Mouse (Mus musculus) liver, embryonic 13.5 days (tissue): ENCODE data around the gene Tmem8b. TPM values are rescaled to one million over a fixed set of nuclear protein-coding genes. Genes with fewer than 3 reads are reported as not detected.

Source experiments
- ATAC-seq: fragments of 200-750 bp; cut with Nextera tagmentation; 2 replicates; pipeline ENCODE4 v1.8.0; 2017; ENCODE audit warnings: low read depth, mild to moderate bottlenecking, moderate number of reproducible peaks, moderate library complexity
- DNase-seq: peaks from one replicate; pipeline ENCODE4 v3.0.0; 2022
- H3K27ac ChIP-seq: fragments of 300-500 bp; sonication (generic); 2 replicates; pipeline ENCODE4 v1.5.1; 2015; ENCODE audit warnings: moderate library complexity, mild to moderate bottlenecking, inconsistent platforms
- H3K27me3 ChIP-seq: fragments of 300-500 bp; sonication (generic); 2 replicates; pipeline ENCODE4 v1.6.1; 2015; ENCODE audit warnings: mild to moderate bottlenecking, inconsistent platforms
- H3K36me3 ChIP-seq: fragments of 300-500 bp; sonication (generic); 2 replicates; pipeline ENCODE4 v1.6.1; 2015; ENCODE audit warnings: mild to moderate bottlenecking, inconsistent platforms
- H3K4me1 ChIP-seq: fragments of 300-500 bp; sonication (generic); replicated peaks from 2 replicates; pipeline ENCODE4 v1.6.1; 2015; ENCODE audit warnings: inconsistent platforms
- H3K4me2 ChIP-seq: fragments of 300-500 bp; sonication (generic); 2 replicates; pipeline ENCODE4 v1.6.1; 2015; ENCODE audit warnings: inconsistent platforms, mild to moderate bottlenecking, moderate library complexity
- H3K4me3 ChIP-seq: fragments of 300-500 bp; sonication (generic); replicated peaks from 2 replicates; pipeline ENCODE4 v1.5.1; 2015; ENCODE audit warnings: mild to moderate bottlenecking, inconsistent platforms
- H3K9ac ChIP-seq: fragments of 300-500 bp; sonication (generic); 2 replicates; pipeline ENCODE4 v1.6.1; 2015; ENCODE audit warnings: mild to moderate bottlenecking, inconsistent platforms
- H3K9me3 ChIP-seq: fragments of 300-500 bp; sonication (generic); replicated peaks from 2 replicates; pipeline ENCODE4 v1.6.1; 2016; ENCODE audit warnings: inconsistent platforms
- WGBS: fragments of 180-500 bp; shearing (Covaris S2); methylation state at CpG from one replicate; pipeline ENCODE4 v1.1.7; 2015; ENCODE audit not compliant: insufficient replicate concordance; 5-methylcytosine and 5-hydroxymethylcytosine counted together
- microRNA-seq: library from miRNA; unstranded; fragments of <30 nt; microRNA quantifications from one replicate; pipeline ENCODE4, GENCODE M21; 2016
- polyA plus RNA-seq: library from polyadenylated mRNA; unstranded; fragments of >200 nt; fragmentation: Nextera tagmentation; extraction: Ambion mirVana; gene quantifications from 2 replicates; pipeline ENCODE4 v1.2.1, GENCODE M21; 2015

The Tmem8b gene
- polyA plus RNA-seq, 1 experiment from 2014 or later = 0.23 TPM

DNA sequence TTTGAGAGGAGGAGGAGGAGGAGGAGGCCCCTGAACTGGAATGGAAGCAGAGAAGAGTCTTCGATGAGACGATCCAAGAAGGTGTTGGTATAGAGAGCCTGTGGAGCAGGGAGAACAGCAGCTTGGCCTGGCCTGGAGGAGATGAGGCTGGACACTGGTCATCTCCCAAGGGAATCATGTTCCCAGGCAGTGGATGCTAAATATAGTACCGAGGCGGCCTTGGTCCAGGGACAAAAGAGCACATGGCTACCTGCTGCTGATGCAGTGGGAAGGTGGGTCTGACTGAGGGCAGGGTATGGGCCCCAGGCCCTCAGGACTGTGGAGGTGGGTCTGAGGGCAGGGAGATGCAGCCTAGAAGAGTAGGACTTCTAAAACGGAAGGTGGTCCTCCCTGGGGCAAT, 64.4 kb downstream of the Tmem8b start:
- ATAC-seq (no peak), DNase-seq (no peak)
- Histone ChIP-seq H3K4me3 (no peak overlapping the region), H3K27ac (no peak overlapping the region), H3K4me2 (no peak overlapping the region), H3K9me3 (no peaks in the 10 kb centered on the region), H3K9ac (no peak overlapping the region), H3K27me3 (no peaks in the 10 kb centered on the region), H3K4me1 (peaks cover 30% of the 10 kb centered on the region), H3K36me3 (no peaks in the 10 kb centered on the region)
- WGBS = 68% methylated on average over 5 of the region's 5 CpGs

DNA sequence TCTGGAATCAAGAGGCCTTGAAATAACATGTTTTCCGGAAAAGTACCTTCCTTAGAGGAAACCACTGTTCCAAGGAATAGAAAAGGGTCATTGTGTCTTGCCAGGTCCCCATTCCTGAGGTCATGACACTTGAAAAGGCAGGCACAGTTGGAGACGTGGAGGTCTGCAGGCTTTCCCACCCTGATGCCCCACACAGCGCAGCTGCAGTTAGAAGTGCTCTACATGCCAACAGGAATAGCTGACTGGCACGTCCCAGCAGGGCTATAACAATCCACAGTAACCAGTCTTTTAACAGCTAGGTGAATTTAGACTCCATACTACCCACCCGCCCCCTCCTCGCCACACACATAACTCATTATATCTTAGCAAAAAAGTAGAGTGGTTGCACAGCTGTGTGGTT, 68.4 kb downstream of the Tmem8b start:
- no peaks in the 10 kb centered on the region for H3K4me1 ChIP-seq
- no peak for ATAC-seq
- H3K4me3 ChIP-seq = no peak overlapping the region
- H3K27ac ChIP-seq = no peak overlapping the region
- 63% methylated on average over 6 of the region's 6 CpGs for WGBS
- H3K9me3 ChIP-seq = no peaks in the 10 kb centered on the region
- H3K36me3 ChIP-seq = no peaks in the 10 kb centered on the region
- H3K9ac ChIP-seq = no peak overlapping the region
- no peak overlapping the region for H3K4me2 ChIP-seq
- H3K27me3 ChIP-seq = no peaks in the 10 kb centered on the region
- DNase-seq = no peak

DNA sequence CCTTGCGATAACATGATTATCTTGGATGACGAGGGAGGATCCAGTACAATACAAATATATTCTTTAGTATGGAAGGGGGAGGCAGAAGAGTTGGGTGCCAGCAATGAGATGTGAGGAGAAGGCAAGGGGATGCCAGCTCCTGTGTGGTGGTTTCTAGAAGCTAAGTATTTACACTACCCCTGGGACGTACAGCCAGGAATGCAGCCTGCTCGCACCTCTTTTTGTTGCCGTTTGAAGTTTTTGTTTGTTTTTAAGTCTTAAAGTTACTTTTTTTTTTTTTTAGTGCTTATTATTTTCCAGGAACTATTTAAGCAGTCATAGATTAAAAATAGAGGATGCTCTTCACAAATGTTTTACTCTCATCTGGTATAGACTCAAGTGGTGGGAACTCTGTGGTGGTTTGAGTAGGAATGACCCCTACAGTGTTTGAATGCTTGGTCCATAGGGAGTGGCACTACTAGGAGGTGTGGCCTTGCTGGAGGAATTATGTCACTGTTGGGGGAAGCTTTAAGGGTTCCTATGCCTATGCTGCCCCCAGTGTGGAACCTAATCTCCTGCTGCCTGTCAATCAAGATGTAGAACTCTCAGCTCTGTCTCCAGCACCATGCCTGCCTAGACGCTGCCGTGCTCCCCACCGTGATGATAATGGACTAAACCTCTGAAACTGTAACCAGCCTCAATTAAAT, 70.4 kb downstream of the Tmem8b start:
- no peak overlapping the region for H3K4me3 ChIP-seq
- no peaks in the 10 kb centered on the region for H3K4me1 ChIP-seq
- H3K36me3 ChIP-seq = no peaks in the 10 kb centered on the region
- H3K9ac ChIP-seq = no peak overlapping the region
- H3K9me3 ChIP-seq = no peaks in the 10 kb centered on the region
- WGBS = 56% methylated on average over 8 of the region's 8 CpGs
- ATAC-seq = no peak
- DNase-seq = no peak
- H3K27ac ChIP-seq = no peak overlapping the region
- H3K4me2 ChIP-seq = no peak overlapping the region
- no peaks in the 10 kb centered on the region for H3K27me3 ChIP-seq

DNA sequence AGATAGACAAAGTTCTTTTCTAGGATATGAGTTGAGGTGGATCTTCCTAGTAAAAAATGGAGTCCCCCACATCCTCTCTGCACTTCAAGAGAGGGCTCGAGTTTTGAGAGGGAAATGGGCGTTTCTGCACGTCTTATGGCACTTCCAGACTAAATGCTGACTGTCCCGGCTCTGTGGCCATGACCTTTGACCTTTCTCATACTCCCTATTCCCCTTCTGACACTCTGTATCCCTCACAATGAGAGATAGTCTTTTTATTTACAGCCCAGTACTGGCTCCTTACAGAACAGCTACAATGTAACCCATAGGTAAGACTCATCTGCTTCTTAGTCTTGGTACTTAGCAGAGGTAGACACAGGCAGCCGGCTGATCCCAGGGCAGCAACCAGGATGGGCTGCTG, 72.8 kb downstream of the Tmem8b start:
- DNase-seq (no peak), ATAC-seq (no peak)
- no peak overlapping the region for H3K4me3 ChIP-seq
- no peak overlapping the region for H3K4me2 ChIP-seq
- WGBS = 37% methylated on average over 5 of the region's 5 CpGs
- H3K9ac ChIP-seq = no peak overlapping the region
- no peaks in the 10 kb centered on the region for H3K27me3 ChIP-seq
- H3K36me3 ChIP-seq = no peaks in the 10 kb centered on the region
- H3K4me1 ChIP-seq = no peaks in the 10 kb centered on the region
- H3K9me3 ChIP-seq = no peaks in the 10 kb centered on the region
- no peak overlapping the region for H3K27ac ChIP-seq

Small RNA genes lying within 50 kb of the gene (microRNA-seq; reads per million reads assigned to microRNA genes)
- not detected for gene Gm25262

Other genes with a start within 250 kb of the Tmem8b start
- gene Fam166b, start 239.8 kb upstream of the Tmem8b start, polyA plus RNA-seq = not detected in 2 replicates
- 0.95 and 0.98 TPM in 2 replicates for gene Tesk1, start 227.0 kb upstream of the Tmem8b start, polyA plus RNA-seq
- 0.48 and 0.70 TPM in 2 replicates for gene Cd72, start 214.3 kb upstream of the Tmem8b start, polyA plus RNA-seq
- gene Sit1, start 185.2 kb upstream of the Tmem8b start, polyA plus RNA-seq = not detected in 2 replicates
- 34.2 and 34.3 TPM in 2 replicates for gene Ccdc107, start 176.1 kb upstream of the Tmem8b start, polyA plus RNA-seq
- 29.4 and 35.8 TPM in 2 replicates for gene Arhgef39, start 169.3 kb upstream of the Tmem8b start, polyA plus RNA-seq
- gene Car9, start 162.0 kb upstream of the Tmem8b start, polyA plus RNA-seq = 0.85 and 1.0 TPM in 2 replicates
- 28.8 and 31.9 TPM in 2 replicates for gene Tpm2, start 145.2 kb upstream of the Tmem8b start, polyA plus RNA-seq
- gene Creb3, start 106.6 kb upstream of the Tmem8b start, polyA plus RNA-seq = 20.6 and 21.9 TPM in 2 replicates
- 38.6 and 42.4 TPM in 2 replicates for gene Tln1, start 106.3 kb upstream of the Tmem8b start, polyA plus RNA-seq
- 13.8 and 15.1 TPM in 2 replicates for gene Rgp1, start 90.3 kb upstream of the Tmem8b start, polyA plus RNA-seq
- 16.5 and 18.1 TPM in 2 replicates for gene Gba2, start 90.1 kb upstream of the Tmem8b start, polyA plus RNA-seq
- gene Msmp, start 84.5 kb upstream of the Tmem8b start, polyA plus RNA-seq = 0.60 TPM in 1 of 2 replicates, not detected in the other
- 0.80 and 0.89 TPM in 2 replicates for gene Npr2, start 37.0 kb upstream of the Tmem8b start, polyA plus RNA-seq
- 0.10 and 0.12 TPM in 2 replicates for gene Spag8, start 15.4 kb upstream of the Tmem8b start, polyA plus RNA-seq
- gene Hint2, start 12.5 kb upstream of the Tmem8b start, polyA plus RNA-seq = 66.4 and 66.9 TPM in 2 replicates
- 1.3 and 1.8 TPM in 2 replicates for gene Fam221b, start 174 bp downstream of the Tmem8b start, polyA plus RNA-seq
- gene Olfr70, start 31.8 kb downstream of the Tmem8b start, polyA plus RNA-seq = not detected in 2 replicates
- not detected in 2 replicates for gene Olfr71, start 41.3 kb downstream of the Tmem8b start, polyA plus RNA-seq
- gene Hrct1, start 58.2 kb downstream of the Tmem8b start, polyA plus RNA-seq = 0.09 and 0.17 TPM in 2 replicates
- gene Spaar, start 61.1 kb downstream of the Tmem8b start, polyA plus RNA-seq = not detected in 2 replicates
- gene Olfr159, start 102.0 kb downstream of the Tmem8b start, polyA plus RNA-seq = not detected in 2 replicates
- gene Olfr156, start 154.9 kb downstream of the Tmem8b start, polyA plus RNA-seq = not detected in 2 replicates
- not detected in 2 replicates for gene Olfr157, start 171.2 kb downstream of the Tmem8b start, polyA plus RNA-seq
- not detected in 2 replicates for gene Olfr155, start 182.6 kb downstream of the Tmem8b start, polyA plus RNA-seq
- 2.1 and 2.3 TPM in 2 replicates for gene Reck, start 206.6 kb downstream of the Tmem8b start, polyA plus RNA-seq